Mouse (Mus musculus): ENCODE results near the gene Wfdc8.

Wfdc8 gene

GRCm38 (mm10) chr2:164562391-164563188, 50.8 kb downstream of the Wfdc8 start, which contains the start of gene Wfdc2:
Gene Wfdc2 (plus strand): TSS chr2:164562413.
- no peak for DNase-seq (ENCODE audit: low spot score)

- no peak for DNase-seq (ENCODE audit: low spot score)
Observed at GRCm38 (mm10) chr2:164560106-164560505, 53.3 kb downstream of the Wfdc8 start.

- no peak for DNase-seq (ENCODE audit: low spot score)
Observed at GRCm38 (mm10) chr2:164558991-164559645, 54.3 kb downstream of the Wfdc8 start.

DNA sequence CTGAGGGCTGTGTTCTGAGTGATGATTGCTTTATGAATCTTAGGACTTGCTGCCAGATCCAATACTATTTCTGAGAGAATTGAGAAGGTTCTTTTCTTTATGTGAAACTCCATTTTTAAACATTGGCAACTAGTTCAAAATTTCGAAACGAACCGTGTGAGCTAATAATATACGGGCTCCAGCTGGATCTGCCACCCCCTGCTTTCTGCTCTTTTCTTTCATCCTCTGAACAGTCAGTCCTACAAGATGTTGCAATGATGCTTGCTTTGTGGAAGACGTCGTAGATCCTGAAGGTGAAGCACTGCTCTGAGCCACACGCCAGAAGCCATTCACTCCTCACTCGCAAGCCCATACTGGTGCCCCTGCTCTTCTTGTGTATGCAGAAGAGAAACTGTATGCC, 55.0 kb downstream of the Wfdc8 start:
- no peak for DNase-seq (ENCODE audit: low spot score)

DNA sequence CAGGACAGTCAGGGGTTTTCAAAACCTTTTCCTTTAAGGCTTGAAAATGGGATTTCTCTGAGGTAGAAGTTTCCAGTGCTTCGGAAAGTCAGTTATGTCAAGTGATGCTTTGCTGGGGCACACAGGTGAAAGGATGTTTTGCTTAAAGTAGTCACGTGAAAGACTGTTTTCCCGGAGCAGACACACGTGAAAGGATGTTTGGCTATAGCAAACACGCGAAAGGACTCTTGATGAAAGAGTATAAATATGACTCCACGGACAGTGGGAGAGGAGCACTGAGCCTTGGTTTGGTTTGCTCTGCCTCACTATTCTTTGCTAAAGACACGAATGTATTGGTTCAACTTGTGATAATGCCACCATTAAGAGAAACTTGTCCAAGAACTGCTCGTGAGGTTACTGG, 61.9 kb downstream of the Wfdc8 start:
- no peak for DNase-seq (ENCODE audit: low spot score)

DNA sequence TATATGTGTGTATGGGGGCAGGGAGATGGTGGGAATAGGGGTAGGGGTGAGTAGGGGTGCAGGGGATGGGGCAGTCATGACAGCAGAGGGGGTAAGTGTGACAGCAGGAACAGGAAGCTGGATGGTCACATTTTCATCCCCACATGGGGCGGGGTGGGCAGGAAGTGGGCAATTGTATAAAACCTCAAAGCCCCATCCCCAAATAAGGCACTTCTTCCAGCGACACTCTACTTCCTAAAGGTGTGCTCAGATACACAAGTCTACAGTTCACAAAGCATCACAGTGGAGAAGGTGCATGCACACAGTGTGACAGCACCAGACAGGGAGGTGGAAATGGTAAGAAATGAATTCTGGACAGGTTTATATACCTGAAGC, 62.5 kb downstream of the Wfdc8 start:
- no peak for DNase-seq (ENCODE audit: low spot score)

DNA sequence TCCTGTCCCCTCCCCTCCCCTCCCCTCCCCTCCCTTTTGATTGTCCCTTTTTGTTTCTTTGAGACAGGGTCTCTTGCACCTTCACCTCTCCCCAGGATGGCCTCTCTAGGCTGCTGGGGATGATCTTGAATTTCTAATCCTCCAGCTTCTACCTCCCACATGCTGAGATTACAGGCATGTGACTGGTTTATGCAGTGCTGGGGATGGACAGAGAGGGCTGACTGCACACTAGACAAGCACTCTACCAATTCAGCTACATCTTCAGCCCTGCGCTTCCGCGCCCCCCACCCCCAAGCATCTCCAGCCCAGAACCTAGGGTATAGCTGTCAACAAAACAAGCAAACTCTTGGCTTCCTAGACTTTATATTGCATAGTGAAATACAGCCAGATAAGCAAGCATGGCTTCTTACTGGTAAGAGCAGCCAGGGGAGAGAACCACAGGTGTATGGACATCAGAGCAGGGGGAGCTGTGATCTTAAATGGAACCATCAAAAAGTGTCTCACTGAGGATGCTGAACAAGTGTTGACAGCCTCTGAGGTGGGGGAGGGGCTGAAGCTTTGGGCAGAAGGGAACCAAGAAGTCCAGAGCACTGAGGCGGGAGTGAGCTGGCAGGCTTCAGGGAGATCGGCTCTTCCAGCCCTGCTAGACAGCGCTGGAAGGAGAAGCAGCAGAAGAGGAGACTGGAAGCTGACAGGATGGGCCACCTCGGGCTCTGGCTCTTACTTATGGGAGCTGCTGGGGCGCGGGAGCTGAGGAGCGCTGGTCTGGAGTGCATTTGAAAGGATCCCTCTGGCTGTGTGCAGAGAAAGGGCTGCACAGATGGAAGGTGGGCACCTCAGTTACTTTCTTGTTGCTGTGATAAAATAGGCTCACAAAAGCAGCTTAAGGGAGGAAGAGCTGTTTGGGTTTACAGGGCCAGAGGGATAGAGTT, 63.2 kb downstream of the Wfdc8 start:
- DNase-seq (ENCODE audit: low spot score): no peak

DNA sequence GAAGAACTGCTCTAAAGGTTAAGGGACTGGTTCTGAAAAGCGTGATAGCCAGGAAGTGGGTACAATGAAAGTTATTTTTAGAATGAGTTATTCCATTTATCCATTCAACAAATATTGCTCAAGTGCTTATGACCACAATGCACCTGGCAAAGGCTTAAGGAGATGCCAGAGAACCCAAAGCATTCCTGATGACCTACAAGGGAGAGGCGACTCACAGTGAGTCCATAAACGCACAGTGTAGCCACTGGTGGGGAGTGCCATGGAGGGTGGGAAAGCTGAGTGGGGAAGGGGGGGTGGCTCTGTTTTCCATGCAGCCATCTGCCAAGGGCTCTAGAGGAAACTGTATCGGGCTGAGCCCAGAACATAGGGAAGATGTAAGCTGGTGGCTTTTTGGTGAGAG, 64.1 kb downstream of the Wfdc8 start:
- DNase-seq (ENCODE audit: low spot score): no peak
